Mouse (Mus musculus) T-helper 17 cell (primary cell): Measurements from ENCODE around the gene Ascl5.

Experiments used
- in situ Hi-C, 2 experiments: fragments of 300-600 bp; cut with MboI, MseI; formaldehyde crosslinking; loops; 1 replicate in 1 of 2; 2 replicates in 1 of 2; pipeline ENCODE4 v1.15.1; 2025; ENCODE audit warnings: high pct_unique_total_duplicates in 2 of 2

Gene Ascl5

DNA sequence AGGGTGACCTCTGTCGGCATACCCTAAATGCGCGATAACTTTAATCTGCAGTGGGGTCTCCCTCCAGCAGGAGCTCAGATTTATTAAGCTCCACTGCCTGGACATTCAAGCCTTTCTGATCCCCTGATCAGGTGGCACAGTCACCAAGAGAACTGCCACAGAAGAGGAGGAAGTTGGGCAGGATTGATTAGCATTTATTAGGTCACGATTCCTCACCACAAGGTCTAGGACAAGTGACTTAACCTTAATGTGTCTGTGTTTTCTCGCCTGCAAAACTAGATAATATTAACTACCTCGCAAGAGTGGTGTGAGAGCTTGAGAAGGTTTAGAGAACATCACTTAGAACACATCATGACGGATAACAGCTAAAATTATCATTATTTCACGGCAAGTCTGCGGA, 2.7 kb upstream of the Ascl5 start:
- in situ Hi-C loops, result loop anchor here in 1 of 2 experiments (10.0 kb wide), 1 partner anchor 407 kb away; no protein-coding TSS in a partner anchor

GRCm38 (mm10) chr1:136051013-136051315, 360 bp downstream of the Ascl5 start:
- in situ Hi-C loops, result no loop called here

GRCm38 (mm10) chr1:136051465-136051864, 861 bp downstream of the Ascl5 start:
- in situ Hi-C loops, result no loop called here

GRCm38 (mm10) chr1:136052547-136052946, 1.9 kb downstream of the Ascl5 start, which contains the start of gene Cacna1s:
Cacna1s (plus strand) TSS chr1:136052750.
- in situ Hi-C loops, result no loop called here

DNA sequence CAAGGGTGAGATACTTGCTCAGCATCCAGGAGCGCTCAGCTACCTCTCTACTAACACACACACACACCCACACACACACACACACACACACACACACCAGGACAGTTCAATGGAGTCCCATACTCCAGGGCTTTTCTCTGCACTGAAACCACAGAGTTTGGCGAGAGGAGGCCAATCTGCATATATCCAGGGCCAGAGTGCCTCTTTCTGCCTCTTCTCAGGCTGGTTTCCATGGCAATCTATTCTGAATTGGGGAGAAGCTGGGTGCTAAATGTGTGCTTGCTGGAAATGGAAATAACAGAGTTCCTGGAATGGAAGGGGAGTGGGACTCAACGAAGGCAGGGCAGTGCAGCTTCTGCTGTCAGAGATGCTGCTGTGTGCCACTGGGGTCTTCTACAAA, 5.2 kb downstream of the Ascl5 start:
- in situ Hi-C loops, result no loop called here

DNA sequence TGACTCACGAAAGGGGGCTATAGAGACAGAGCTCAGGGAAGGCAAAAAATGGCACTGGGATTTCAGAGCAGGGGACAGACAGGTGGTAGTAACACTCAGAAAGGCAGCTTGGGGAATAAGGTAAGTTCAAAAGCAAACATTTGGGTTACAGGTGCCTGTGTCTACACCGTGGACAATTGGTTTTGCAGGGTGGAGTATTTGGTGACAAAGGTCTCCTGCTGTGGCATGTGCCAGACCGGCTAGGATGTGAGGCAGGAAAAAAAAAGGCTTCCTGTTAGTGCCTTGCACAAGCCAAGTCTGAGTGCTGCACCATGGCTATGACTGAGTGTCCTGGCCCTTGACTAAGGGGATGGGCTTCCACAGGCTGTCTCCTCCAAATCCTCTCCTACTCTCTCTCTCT, 8.0 kb downstream of the Ascl5 start:
- in situ Hi-C loops, result no loop called here

DNA sequence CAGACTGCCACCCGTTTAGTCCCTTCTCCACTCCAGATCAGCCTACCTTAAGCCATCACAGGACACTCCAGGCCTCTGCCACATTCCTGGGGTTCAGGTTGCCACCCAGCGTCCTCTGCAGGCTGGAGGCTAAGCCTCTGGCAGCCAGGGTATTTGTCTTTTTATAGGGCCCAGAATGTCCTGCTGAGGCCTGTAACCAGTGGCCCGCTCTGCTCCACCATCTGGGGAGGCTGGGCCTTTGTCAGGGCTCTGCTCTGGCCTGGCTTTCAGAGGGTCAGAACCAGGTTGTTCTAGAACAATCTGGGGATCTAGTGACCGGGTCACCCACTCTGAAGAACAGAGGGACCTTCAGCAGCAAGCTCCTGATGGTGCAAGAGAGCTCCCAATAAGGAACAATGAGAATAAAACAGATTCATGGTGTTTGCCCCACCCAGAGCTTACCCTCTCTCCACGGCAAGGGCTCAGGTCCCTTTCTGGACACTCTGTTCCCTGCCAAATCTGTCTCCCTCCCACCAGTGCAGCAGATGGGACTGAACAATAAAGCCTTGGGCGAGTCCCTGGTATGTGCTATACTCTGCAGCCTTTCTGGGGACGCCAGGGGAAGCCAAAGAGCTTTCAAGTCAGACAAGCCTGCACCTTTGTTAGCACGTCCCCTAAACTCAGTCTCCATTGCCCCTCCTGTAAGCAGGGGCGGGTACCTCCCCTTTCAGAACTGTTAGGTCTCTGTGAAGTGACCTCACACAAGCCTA, 10.6 kb downstream of the Ascl5 start:
- in situ Hi-C loops, result no loop called here

DNA sequence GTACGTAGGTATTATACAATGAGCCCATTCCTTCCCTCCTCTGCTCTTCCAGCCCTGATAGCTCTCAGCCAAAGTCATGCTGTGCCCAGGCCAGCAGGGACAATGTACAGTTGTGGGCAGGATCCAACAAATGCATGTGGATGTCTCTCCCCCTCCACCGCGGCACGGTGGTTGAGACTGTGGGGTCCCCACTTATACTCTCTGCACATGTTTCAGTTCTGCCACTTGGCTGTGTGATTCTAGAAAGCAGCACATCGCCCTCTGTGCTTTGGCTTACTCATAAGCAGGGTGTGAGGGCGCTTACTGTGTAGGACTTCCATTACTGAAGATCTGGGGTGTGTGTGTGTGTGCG, 11.2 kb downstream of the Ascl5 start:
- in situ Hi-C loops, result no loop called here

DNA sequence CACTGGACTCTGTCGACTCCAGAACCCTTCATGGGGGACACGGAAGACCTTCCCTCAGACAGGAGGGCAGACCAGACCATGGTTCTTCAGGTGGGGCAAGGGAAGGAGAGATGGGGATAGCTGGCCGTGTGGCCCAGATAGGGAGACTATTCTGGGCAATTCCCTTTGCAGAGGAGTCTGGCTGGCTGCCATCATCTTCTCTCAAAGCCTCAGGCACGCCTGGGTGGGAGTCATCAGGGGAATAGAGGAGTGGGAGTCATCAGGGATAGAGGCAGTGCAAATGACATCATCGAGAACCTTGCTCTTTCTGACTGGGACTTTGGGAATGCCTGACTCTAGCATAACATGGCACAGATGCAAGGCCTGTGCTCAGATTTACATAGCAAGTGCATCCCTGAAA, 13.4 kb downstream of the Ascl5 start:
- in situ Hi-C loops, result no loop called here

DNA sequence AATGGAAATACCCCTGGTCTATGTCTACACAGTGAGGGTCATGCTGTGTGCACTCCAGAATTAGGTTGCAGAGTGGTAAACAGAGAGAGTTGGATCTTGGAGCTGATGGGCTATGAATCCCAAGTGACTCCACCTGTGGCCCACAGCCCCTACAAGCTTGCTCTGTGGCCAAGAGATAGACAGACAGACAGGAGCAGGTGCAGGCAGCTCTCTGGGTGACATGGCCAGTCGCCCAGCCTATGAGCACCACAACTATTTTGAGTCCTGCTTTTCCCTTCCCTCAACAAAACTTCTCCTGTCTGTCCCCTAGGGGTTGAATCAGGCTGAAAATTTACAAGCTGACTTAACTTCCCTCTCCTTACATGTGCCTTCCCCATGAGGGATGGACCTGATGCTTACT, 16.0 kb downstream of the Ascl5 start:
- in situ Hi-C loops, result no loop called here

DNA sequence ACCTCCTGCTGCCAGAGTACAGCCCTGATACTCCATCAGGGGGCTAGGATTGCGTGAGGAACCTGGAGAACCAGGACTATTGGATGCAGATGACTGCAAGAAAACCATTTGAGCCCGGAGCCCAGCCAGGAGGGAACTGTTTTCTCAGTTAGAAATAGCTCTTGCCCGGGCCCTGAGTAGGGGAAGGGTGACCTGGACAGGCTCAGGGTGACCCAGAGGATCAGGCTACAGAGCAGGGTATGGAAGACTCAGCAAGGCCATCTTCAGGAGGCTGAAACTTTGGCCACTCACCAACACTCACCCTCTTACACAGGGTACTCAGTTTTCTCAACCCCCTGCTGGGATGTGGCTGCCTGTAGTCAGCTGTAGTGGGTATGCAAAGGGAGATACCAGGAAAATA, 17.0 kb downstream of the Ascl5 start:
- in situ Hi-C loops, result no loop called here

DNA sequence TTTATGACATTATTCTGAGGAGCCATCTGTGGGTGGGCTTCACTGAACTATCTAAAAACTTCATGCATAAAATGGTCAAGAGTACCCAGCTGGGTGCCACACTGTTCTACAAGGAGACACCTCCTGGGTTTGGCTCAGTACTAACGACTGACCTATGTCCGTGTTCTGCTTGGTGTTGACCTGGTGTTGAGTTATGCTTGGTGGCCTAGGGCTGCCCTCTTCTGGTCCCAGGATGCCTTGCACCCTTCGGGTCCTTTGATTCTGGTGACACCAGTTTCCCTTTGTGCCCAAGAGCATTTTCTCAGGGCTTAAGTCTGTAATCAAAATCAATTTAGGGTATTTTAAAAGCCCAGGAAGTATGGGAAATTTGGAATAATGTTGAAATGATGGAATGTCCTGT, 25.5 kb downstream of the Ascl5 start:
- in situ Hi-C loops, result no loop called here

GRCm38 (mm10) chr1:136077656-136078055, 27.1 kb downstream of the Ascl5 start:
- in situ Hi-C loops, result no loop called here

GRCm38 (mm10) chr1:136081161-136081560, 30.6 kb downstream of the Ascl5 start:
- in situ Hi-C loops, result no loop called here

DNA sequence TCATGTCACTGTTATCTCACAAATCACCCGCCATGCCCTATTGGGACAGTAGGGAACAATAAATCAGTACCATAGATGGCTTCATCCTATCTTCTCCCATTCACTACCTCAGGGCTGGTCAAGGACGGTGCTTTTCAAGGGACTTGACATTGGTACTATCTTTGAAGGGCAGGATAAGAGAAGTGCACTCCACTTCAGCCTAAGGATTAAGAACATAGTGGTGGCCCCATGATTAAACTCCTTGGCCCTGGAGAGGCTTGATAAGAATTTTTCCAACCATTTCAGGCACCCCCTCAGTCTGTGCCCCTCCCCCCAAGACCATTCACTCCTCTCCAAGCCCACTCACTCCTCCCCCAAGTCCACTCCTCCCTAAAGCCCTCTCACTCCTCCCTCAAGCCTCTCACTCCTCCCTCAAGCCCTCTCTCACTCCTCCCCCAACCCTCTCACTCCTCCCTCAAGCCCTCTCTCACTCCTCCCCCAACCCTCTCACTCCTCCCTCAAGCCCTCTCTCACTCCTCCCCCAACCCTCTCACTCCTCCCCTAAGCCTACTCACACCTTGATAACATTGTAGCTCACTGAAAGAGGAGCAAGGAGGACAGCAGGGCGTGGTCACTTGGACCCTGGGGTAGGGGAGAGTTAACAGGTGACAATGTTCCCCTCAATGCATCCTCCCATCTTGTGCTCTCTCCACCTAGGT, 35.5 kb downstream of the Ascl5 start:
- in situ Hi-C loops, result no loop called here

DNA sequence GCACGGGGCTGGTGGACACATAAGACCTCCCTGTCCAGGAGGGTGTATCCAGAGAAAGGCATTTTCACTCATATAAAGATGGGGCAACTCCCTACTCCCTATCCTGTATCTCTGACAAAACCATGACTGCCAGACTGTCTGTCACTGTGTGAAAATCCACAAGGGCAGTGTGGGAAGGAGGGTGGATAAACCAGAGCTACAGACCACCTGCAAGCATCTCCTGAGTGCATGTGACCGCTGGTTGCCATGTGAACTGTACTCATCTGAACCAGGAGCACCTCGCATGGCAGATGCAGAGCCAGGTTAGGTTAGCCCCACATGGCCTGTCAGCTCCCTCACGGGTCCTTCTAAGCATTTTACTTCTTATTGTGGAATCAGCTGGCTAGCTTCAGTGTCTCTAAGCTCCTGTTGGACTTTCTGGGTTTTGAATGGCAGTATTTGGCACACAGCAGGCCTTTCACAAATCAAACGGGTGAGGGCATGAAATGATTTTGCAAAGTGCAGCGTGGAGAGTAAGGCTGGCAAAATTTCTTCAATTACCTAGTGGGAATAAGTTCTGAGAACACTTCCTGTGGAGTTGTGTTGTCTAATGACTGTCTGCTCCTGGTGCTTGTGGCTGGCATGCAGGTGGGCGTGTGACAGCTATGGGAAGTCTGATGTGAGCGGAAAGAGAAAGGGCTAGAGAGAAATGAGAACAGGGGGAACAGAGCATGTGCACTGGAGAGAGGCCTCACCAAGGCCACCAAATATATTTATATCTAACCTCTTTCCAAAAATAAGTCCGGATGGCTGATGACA, 39.0 kb downstream of the Ascl5 start:
- in situ Hi-C loops, result loop anchor here in 1 of 2 experiments (10.0 kb wide), 1 partner anchor 835 kb away; the partner anchor contains the start of gene Elf3

GRCm38 (mm10) chr1:136093726-136094125, 43.1 kb downstream of the Ascl5 start:
- in situ Hi-C loops, result loop anchor here in 1 of 2 experiments (10.0 kb wide), 1 partner anchor 839 kb away; the partner anchor contains the start of gene Elf3

GRCm38 (mm10) chr1:136094807-136095206, 44.2 kb downstream of the Ascl5 start:
- in situ Hi-C loops, result loop anchor here in 1 of 2 experiments (10.0 kb wide), 1 partner anchor 840 kb away; the partner anchor contains the start of gene Elf3
